Mouse (Mus musculus) 3134 (cell line): ENCODE data around the gene Rfpl4.
"Not testable (repeated sequence)": the region's sequence is repeated elsewhere in the genome, so short reads cannot be mapped to it uniquely, and the experiment has no call there.

ENCODE experiments used
- DNase-seq: peaks from one replicate; pipeline ENCODE4 v3.0.0-alpha.2; 2011; ENCODE audit warnings: low spot score; ENCODE audit not compliant: insufficient read length; ENCODE audit errors: extremely low read depth

Rfpl4 gene

DNA sequence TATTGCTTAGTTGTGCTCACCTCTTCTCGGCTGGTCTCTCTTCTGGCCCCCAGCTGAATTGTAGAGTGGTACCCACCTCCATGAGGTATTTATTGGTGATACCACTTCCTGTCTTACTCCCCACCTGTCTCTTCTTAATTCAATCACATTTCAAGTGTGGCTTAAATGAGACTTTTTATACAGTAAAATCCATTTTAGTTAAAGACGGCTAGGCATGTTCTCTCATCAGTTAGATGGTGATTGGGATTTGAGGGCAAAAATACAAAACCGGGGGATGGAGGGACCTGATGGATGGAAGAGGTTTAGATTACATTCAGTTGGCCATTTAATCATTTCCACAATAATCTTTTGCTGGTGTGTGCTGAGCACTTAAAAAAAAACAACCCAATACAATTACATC, at the start of gene Rfpl4:
Gene Rfpl4, minus strand, starts transcription at position 101 of the 400 bp plus-strand sequence.
- no peak for DNase-seq

DNA sequence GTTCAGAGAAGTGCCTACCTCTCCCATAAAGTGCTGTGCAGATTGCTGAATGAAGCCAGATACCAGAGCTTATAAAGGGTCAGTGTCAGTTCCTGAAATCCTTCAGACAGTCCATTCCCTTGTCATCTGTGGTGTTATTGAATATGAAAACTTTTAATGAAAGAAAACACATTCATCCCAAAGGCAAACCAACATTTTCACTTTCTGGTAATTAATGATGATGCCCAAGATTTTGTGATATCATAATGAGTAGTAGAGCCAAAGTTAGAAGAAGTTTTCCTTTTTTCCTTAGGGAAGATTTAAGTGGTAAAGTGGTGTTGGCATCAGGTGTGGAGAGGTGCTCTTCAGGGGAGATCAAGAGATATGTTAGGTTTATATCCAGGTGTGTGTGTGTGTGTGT, 32.8 kb upstream of the Rfpl4 start, which contains the start of gene Vmn1r55:
Gene Vmn1r55, minus strand, starts transcription at position 101 of the 400 bp plus-strand sequence.
- not testable (repeated sequence) for DNase-seq

DNA sequence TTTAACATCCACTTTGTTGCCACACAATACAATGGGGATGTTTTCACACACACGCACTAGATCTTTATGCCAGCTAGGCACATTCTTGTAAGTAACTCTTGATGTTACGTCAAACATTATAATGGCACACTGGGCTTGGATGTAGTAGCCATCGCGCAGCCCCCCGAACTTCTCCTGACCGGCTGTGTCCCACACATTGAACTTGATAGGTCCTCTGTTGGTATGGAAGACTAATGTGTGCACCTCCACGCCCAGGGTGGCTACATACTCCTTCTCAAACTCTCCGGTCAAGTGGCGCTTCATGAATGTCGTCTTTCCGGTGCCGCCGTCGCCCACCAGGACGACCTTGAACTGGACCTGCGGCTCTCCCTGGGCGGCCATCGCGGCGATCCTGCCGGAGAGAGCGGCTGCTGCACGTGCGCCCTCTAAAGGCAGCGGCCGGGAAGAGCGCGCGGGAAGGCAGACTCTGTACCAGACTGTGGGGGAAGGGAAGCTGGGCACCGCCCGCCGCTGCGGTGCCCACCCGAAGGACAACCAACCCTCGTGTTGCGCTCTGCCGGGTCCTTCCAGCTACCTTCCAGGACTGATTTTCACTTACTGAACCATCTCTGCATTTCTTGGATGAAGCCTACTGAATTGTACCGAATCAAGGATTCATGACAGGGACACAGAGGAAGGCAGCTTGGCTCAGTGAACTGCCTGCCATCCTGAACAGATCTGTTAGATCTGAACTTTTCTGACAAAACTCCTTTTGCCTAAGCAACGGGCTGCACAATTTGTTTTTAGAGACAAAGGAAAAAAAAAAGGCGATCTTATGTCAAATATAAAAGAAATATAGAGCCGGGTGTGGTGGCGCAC, 9.0 kb upstream of the Rfpl4 start, which contains the start of gene Rasl2-9:
Gene Rasl2-9, minus strand, starts transcription at position 402 of the 858 bp plus-strand sequence.
- no peak for DNase-seq

DNA sequence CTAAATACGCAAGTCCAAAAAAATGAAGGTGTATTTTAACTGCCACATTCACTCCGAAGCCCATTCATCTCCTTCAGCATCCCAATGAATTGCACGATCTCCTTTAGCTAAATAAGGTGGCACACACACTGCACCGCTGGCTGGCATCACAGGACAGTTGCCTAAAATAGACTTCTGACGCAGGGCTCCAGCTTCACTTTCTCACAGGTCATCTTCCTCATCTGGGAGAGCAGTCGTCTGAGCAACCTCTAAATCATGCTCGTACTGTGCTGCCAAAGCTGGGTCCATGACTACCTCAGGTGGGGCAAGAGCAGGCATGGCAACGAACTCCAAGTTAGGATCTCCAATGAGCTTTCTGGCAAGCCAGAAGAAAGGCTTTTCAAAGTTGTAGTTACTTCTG, 8.3 kb upstream of the Rfpl4 start:
- DNase-seq: no peak

DNA sequence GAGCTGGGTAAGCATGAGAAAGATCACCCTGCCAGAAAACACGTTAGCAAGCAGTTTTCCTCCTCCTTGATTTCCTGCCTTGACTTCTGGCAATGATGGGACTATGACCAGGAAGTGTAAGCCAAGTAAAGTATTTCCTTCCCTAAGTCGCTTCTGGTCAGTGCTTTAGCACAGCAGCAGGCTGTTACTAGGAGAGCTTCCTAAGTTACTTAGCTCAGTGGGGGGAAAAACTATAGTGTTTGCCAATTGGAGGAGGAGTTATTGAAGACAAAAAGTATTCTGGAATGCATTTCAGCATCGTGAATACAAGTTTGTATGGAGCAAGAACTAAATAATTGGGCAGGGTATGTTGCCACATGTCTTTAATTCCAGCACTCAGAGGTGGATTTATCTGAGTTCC, 4.0 kb downstream of the Rfpl4 start:
- no peak for DNase-seq

DNA sequence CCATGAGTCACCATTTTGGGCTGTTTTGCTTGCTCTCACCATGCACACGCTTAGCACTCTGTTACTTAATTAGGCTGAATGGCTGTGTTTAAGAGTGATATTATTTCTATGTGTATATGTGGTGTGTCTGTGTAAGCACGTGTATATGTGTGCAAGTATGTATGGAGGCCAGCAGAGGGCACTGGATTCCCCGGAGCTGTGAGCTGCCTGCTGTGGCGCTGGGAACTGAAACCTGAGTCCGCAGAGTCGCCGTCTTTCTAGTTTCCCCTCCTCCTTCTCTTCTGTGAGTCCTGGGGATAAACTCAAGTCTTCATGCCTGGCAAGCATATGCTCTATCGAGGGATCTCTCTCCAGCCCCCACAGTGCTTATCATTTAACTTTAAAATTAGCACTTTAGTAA, 7.4 kb downstream of the Rfpl4 start:
- no peak for DNase-seq

DNA sequence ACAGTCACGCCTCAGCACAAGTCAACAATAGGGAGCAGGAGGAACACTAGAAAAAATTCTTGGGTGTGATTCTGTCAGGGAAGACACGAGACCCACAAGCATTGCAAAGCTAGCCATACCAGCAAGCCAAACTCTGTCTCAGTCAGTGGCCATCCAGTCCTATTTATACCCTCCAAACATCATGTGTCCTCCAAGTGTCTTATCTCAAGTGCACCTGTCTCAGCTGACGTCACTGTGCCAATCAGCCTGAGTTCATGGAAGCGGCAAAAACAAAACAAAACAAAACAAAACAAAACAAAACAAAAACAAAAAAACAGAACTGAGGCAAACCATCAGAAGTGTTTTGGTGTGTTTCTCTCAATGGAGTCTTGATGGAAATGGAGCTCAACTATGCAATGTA, 8.5 kb downstream of the Rfpl4 start:
- DNase-seq: no peak

DNA sequence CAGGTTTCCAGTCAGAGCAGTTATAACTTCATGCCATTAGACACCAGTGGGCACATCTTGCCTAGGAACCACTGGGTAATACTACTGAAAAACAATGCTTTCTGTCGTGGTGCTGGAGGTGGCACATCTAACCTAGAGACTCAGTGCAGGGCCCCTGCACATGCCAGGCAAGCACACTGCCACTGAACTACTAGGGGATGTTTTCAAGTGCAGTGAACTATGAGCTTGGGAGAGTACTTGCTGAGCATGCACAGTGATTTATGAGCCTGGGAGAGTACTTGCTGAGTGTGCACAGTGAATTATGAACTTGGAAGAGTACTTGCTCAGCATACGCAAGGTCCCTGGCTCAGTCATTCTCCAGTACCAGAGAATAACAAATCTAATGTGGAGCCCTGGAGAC, 14.2 kb downstream of the Rfpl4 start:
- DNase-seq: no peak

DNA sequence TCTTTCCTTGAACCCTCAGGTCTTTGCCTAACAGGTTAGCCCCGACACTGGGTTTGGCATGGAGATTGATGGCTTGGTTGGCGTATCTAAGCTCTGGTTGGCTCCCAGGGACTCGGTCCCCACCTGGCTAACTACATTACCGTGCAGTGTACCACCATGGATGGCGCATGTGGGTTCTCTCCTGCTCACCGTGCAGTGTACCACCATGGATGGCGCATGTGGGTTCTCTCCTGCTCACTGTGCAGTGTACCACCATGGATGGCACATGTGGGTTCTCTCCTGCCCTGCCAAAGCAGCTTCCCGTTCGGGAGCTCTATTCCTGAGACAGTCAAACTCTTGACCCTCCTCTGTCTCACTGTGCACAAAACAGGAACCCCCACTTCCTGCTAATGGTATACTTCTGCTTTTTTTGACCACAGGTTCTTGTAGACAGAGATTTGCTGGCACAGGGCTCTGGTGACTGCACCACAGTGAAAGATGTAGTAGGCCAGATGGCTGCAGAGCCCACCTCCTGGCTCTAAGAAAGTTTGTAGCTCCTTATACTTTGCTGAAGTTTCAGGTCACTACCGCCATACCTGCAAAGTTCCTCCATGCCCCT, 15.6 kb downstream of the Rfpl4 start:
- DNase-seq: no peak

DNA sequence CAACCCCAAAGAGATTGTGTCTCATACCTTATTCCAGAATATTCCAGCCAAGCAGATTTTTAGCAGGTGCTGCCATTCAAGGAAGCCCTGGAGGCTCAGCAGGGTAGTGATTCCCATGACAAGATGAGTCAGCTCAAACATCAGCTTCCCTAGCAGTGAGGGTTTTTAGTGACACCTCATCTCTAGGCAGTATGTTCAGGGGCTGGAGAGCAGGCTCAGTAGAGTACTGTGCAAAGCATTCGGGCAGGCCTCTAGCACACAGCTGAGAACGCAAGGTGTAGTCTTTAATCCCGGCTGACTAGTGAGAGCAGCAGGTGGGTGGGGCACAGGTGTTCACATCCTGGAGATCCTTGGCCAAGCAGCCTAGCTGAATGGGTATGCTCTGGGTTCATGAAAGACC, 17.0 kb downstream of the Rfpl4 start:
- DNase-seq: no peak

DNA sequence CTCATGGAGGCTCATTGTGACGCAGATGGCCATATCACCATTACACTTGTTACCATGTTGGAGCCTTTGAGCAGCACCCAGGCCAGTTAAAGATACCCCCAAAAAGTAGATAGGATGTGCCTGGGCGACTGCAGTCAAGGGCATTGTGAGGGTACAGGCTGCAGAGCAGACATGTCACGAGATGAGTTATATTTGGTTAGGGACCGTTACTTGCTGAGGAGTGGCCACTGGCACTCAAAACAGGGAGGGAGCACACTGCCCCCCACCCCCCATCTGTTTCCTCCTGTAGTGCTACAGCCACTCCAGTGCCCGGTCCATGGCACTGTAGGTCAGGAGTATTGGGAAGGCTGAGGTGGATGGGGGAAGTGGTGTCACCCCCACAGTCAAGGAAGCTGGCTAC, 18.0 kb downstream of the Rfpl4 start:
- DNase-seq: no peak

DNA sequence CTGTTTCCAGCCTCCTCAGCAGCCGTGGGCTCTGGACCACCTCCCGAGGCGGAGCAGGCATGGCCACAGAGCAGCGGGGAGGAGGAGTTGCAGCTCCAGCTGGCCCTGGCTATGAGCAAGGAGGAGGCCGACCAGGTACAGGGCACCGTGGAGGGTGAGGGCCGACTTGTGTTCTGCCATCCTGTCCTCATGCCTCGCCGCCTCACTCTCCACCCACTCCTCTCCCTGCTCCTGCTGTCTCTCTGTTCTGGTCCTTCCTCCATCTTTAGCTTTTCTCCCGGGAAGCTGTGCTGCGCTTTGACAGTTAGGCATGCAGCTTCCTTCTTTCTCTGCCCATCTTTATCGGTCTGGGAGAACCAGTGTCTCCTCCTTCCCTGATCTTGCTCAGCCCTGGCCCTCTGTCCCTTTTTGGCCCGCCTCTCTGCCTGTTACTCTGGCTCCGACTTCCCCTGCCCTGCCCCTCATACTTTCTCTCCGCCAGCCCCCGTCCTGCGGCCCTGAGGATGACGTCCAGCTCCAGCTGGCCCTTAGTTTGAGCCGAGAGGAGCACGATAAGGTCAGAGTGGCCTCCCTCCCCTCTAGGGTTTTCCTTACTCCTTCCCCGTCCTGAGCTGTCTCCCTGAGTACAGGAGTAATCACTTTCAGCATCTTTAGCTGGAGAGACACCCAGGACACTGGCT, 23.8 kb downstream of the Rfpl4 start:
- DNase-seq: no peak

DNA sequence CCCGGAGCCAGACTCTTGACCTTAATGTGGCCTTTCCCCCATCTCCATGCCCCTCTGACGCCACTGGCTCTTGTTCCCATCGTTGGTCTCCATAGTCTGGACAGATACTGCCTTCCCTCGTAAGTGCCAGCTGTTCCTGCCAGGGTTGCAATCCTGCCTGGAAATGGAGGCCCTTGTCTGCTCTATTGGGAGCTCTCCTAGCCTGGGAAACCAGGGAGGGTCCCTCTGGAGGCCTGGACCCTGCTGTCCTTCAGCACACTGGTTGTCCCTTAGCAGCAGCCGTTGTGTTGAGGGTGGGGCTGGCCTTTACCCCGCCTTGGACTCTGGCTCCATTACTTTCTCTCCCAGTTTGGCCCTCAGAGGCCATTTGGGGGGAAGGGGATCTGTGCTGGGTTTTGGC, 24.4 kb downstream of the Rfpl4 start:
- no peak for DNase-seq

DNA sequence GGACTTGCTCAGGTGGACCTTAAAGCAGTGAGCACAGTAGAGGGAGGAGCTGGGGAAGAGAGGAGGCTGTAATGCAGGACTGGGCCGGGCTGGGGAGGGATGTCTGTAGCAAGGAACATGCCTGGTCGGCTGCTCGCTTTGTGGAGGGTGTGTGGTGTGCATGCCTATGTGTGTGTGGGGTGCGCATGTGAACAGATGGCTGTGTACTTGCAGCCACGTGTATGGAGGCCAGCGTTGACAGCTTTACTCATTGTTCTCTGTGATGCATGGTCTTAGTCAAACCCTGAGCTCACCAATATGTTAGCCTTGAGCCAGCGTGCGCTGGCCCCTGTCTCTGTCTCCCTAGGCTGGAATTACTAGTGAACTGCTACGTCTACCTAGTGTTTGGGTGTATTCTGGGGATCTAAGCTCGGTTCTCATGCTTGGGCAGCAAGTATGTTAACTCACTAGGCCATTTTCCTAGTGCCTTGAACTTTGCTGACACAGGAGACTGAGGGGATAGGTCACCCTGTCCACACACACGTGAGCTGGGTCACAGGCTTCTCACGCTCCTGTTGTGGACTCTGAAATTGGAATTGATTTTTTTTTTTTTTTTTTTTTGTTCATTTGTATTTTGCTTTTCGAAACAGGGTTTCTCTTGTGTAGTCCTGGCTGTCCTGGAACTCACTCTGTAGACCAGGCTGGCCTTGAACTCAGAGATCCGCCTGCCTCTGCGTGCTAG, 25.6 kb downstream of the Rfpl4 start:
- no peak for DNase-seq

DNA sequence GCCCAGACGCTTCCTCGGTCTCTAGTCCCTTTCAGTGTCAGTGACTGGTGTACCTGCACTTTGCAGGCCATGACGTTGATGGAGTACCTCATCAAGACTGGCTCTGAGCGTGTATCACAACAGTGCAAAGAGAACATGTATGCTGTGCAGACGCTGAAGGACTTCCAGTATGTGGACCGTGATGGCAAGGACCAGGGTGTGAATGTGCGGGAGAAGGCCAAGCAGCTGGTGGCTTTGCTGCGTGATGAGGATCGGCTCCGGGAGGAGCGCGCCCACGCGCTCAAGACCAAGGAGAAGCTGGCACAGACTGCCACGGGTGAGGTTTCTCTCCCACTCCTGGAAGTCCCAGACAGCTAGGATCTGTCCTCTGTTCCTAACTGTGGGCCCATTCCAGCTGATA, 26.9 kb downstream of the Rfpl4 start:
- DNase-seq: no peak

DNA sequence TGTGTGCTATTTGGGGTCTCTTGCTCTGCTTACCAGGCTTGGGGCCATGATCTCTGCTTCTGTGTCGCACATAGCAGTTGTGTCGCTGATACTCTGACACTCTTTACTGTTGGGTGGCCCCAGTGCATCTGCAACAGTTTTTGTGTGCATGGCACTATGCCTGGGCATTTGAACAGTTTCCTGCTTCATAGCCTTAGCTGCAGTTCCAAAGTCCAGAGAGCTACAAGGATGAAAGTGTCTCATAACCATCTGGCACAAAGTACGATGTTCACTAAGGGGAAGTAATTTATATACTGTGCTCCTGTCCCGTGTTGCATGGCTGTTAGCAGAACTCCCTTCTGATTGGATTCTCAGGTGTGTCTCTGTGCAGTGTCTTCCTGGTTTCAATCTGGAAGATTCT, 28.9 kb downstream of the Rfpl4 start:
- no peak for DNase-seq

DNA sequence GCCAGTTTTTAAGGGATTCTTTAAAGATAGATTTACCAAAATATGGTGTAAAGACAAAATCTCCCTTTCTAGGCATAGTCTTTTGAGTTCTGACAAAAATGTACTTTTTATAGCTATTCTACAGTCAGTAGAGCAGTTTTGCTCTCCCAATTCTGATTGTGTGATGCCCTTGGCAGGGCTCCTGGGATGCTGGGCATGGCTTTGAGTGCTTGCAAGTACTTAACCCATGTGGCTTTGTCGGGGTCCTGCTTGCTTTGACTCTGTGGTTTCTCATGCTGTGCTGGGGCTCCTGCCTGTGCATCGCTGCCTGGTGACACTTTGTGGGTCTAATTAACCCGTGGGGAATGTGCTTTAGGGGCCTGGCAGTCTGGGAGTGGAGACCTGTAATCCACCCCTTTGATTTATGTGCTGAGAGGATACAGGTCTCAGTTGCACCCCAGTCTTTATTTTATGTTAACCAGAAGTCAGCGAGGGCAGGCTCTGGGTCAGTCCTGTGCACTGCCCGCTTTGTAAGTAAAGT, 29.8 kb downstream of the Rfpl4 start:
- no peak for DNase-seq

DNA sequence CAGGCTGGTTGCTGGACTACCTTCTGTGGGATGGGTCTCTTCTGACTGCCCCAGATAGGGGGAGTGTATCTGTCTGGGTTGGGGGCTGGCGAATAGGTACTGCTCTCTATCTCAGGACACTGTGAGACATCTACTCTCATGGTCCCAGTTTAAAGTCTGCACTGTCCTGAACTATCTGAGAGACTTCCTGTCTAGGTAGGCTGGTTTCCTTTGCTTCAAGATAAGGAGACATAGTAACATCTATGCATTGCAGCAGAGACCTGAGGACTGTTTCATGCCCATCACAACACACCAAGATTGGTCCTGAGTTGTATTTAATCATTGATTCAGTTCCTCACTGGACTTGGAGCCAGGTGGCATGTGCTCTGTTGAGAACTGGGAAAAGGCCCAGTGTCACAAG, 31.2 kb downstream of the Rfpl4 start:
- no peak for DNase-seq

DNA sequence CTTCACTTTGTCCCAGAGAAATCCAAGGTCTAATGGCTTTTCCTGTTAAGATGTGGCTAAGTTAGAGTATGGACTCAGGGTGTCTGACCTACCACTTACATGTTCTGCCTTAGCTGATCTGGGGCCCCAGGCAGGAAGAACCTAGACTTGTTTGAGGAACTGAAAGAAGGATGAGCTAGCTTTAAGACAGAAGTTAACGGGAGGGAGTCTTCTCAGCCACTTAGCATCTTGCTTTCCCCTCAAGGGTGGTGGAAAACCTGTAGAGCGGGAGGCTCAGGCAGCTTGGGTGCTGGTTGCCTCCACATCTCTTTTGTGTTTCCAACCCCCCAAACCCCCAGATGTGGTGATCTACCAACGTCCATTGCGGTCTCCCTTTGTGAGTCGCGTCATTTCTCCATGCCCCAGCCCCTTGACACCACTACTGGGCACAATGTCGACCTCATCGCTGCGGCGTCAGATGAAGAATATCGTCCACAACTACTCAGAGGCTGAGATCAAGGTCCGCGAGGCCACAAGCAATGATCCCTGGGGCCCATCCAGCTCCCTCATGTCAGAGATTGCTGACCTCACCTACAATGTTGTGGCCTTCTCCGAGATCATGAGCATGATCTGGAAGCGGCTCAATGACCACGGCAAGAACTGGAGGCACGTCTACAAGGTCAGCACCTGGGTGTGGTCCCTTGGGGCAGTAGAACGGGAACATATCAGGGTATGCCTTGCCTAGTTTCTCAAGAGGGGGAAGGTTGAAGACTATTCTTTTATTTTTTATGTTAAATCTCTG, 33.2 kb downstream of the Rfpl4 start:
- DNase-seq: no peak

DNA sequence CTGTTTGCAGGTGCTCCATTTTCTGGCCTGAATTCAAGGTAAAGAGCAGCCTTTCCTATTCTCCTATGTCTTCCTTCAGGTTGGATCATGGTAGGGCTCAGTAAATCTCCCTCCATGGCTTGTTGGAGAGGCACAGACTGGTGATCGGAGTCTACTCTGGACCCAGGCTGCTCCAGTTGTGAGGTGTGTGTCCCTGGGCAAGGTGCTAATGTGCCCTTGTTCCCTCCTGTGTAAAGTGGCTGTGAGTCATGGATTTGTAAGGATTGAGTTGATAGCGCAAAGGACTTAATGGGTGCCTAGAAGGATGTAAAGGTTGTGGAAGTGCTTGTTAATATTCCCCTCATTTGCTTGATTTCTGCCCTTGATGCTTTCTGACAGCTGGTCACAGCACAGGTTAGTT, 34.8 kb downstream of the Rfpl4 start:
- DNase-seq: no peak
